Mouse (Mus musculus): ENCODE results near the gene Ucn2. TPM values are rescaled to one million over a fixed set of nuclear protein-coding genes. Genes with fewer than 3 reads are reported as not detected.

Gene Ucn2
- total RNA-seq (2021): not detected
- long read RNA-seq, experiment 1: 0 reads
- long read RNA-seq, experiment 2: 0 reads

- no peak for DNase-seq (ENCODE audit: low spot score in 2 of 2)
Measured at GRCm38 (mm10) chr9:108985710-108986109, at the start of gene Ucn2. TSS of gene Ucn2 (plus strand) at chr9:108986010.

- peak; percentile 95 to 96 for DNase-seq (ENCODE audit: low spot score in 2 of 2)
Measured at GRCm38 (mm10) chr9:108936418-108937364, 49.1 kb upstream of the Ucn2 start, which contains the start of gene Uqcrc1. TSS of gene Uqcrc1 (plus strand) at chr9:108936633.

- DNase-seq (ENCODE audit: low spot score in 2 of 2): peak in 1 of 2 experiments; percentile 22
Measured at GRCm38 (mm10) chr9:108945111-108945510, 40.7 kb upstream of the Ucn2 start.

GRCm38 (mm10) chr9:108945608-108946007, 40.2 kb upstream of the Ucn2 start:
- DNase-seq (ENCODE audit: low spot score in 2 of 2): no peak

- no peak for DNase-seq (ENCODE audit: low spot score in 2 of 2)
Measured at GRCm38 (mm10) chr9:108949231-108949966, 36.4 kb upstream of the Ucn2 start.

GRCm38 (mm10) chr9:108949967-108950728, 35.7 kb upstream of the Ucn2 start:
- DNase-seq (ENCODE audit: low spot score in 2 of 2): no peak

- DNase-seq (ENCODE audit: low spot score in 2 of 2): no peak
Measured at GRCm38 (mm10) chr9:108953081-108953636, 32.7 kb upstream of the Ucn2 start, which contains the start of gene Col7a1. TSS of gene Col7a1 (plus strand) at chr9:108953586.

- no peak for DNase-seq (ENCODE audit: low spot score in 2 of 2)
Measured at GRCm38 (mm10) chr9:108955241-108955640, 30.6 kb upstream of the Ucn2 start.

- no peak for DNase-seq (ENCODE audit: low spot score in 2 of 2)
Measured at GRCm38 (mm10) chr9:108955846-108956245, 30.0 kb upstream of the Ucn2 start.

GRCm38 (mm10) chr9:108963577-108963976, 22.2 kb upstream of the Ucn2 start:
- no peak for DNase-seq (ENCODE audit: low spot score in 2 of 2)

- no peak for DNase-seq (ENCODE audit: low spot score in 2 of 2)
Measured at GRCm38 (mm10) chr9:108964338-108964737, 21.5 kb upstream of the Ucn2 start.

GRCm38 (mm10) chr9:108970623-108971022, 15.2 kb upstream of the Ucn2 start:
- no peak for DNase-seq (ENCODE audit: low spot score in 2 of 2)

- no peak for DNase-seq (ENCODE audit: low spot score in 2 of 2)
Measured at GRCm38 (mm10) chr9:108976483-108976882, 9.3 kb upstream of the Ucn2 start.

- DNase-seq (ENCODE audit: low spot score in 2 of 2): no peak
Measured at GRCm38 (mm10) chr9:108977966-108978365, 7.8 kb upstream of the Ucn2 start.

- DNase-seq (ENCODE audit: low spot score in 2 of 2): no peak
Measured at GRCm38 (mm10) chr9:108982498-108982897, 3.3 kb upstream of the Ucn2 start.

GRCm38 (mm10) chr9:108983209-108983608, 2.6 kb upstream of the Ucn2 start:
- no peak for DNase-seq (ENCODE audit: low spot score in 2 of 2)

- DNase-seq (ENCODE audit: low spot score in 2 of 2): no peak
Measured at GRCm38 (mm10) chr9:108987704-108988350, 2.0 kb downstream of the Ucn2 start.

- no peak for DNase-seq (ENCODE audit: low spot score in 2 of 2)
Measured at GRCm38 (mm10) chr9:108989802-108990461, 4.1 kb downstream of the Ucn2 start.

GRCm38 (mm10) chr9:108990462-108990820, 4.6 kb downstream of the Ucn2 start:
- no peak for DNase-seq (ENCODE audit: low spot score in 2 of 2)

Data from left cerebral cortex, adult 18-20 months (tissue).